Mouse (Mus musculus) kidney, postnatal 14 days (tissue): ENCODE measurements at regions not wholly inside any gene's neighbourhood (a gene's known extent, or its start where the extent isn't known, plus 50 kb on each side); places are given as distances from the start of the nearest gene placed in this dataset.
"Not testable (repeated sequence)": the region's sequence is repeated elsewhere in the genome, so short reads cannot be mapped to it uniquely, and the experiment has no call there.

Source experiments
- DNase-seq: peaks from one replicate; pipeline ENCODE4 v3.0.0; 2022; ENCODE audit warnings: mixed read lengths

DNA sequence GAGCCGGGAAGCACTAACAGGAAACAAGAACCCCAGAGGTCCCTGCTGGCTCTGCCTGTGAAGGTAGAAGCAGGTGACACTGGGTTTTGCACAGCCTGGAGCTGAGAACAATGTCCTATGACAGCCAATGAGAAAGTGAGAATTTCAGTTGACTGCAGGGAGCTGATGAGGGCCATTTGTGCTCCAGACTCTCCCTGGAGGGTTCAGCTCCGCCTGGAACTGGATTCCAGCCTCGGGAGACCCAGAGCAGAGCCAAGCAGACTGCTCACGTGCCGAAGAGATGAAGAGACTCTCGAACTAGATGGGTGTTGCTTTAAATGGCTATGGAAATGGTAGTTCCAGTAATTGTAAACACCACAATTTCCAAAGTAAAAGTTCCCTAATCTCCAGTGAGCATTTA lies 93.5 kb downstream of the Cand1 start:
- no peak for DNase-seq

DNA sequence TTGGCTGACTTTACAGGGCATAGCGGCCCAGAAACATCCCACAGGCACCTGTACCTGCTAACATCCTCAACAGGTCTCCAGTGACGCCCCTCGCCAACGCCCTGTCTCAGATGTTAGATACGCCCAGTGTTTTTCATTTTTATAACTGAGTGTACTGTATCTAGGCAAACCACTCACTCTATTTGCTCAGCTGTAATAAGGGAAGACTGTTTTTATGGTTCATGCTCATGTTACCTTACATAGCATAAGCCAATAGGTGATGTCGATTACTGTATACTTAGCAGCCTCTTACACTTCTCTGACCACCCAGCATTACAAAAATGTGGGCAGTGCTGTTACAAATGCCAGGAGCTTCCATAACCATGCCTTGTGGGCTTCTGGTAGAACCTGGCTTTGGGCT lies 97.0 kb downstream of the Cand1 start:
- no peak for DNase-seq

DNA sequence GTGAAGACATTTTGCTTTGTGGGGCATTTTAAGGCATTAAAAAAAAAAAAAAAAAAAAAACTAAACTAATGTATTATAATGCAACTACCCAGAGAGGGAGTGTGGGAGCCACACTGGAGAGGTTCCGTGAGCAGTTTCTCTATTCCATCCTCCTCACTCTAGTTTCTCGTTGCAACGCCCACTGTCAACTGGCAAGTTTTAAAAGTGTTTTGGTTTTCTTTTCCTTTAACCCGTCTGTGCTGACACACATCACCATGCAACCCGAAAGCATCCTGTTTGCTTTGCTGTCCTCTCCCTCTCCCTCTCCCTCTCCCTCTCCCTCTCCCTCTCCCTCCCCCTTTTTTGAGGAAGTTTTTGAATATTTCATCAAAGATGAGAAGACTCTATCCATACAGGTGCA lies 97.5 kb downstream of the Cand1 start:
- DNase-seq, result no peak

DNA sequence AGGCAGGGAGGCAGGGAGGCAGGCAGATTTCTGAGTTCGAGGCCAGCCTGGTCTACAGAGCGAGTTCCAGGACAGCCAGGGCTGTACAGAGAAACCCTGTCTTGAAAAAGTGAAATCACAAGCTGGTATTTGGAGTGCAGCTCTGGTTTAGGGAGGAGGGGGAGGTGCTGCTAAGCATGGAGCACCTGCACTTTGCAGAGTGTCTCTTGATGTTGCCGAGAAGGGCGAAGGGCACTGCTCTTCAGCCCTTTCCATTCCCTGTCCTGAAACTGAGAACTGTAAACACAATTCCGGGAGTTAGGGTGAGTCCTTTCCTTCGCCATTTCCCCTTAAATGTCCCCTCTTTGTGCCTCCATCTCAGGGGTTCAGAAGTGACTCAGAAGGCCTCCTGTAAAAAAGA lies 101.6 kb downstream of the Cand1 start:
- DNase-seq, result no peak

DNA sequence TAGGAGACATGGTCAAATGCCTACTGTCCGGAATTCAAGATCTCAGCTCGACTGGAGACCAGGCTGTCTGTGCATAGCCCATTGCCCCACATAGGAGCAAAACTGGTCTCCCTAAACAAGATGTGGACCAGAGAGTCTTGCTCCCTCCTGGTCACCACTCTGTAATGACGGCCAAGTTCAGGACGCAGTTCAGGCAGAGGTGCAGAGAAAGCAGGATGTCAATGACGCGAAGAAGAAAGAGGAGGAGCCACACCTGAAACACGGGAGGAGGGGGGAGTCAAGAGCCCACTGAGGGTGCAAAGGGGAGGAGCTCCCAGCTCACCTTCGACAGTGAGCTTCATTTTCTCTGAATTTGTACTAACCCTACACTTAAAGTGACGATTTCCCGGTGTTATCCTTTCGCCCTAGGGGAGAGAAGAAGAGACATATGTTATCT lies 104.3 kb downstream of the Cand1 start:
- DNase-seq, result no peak

DNA sequence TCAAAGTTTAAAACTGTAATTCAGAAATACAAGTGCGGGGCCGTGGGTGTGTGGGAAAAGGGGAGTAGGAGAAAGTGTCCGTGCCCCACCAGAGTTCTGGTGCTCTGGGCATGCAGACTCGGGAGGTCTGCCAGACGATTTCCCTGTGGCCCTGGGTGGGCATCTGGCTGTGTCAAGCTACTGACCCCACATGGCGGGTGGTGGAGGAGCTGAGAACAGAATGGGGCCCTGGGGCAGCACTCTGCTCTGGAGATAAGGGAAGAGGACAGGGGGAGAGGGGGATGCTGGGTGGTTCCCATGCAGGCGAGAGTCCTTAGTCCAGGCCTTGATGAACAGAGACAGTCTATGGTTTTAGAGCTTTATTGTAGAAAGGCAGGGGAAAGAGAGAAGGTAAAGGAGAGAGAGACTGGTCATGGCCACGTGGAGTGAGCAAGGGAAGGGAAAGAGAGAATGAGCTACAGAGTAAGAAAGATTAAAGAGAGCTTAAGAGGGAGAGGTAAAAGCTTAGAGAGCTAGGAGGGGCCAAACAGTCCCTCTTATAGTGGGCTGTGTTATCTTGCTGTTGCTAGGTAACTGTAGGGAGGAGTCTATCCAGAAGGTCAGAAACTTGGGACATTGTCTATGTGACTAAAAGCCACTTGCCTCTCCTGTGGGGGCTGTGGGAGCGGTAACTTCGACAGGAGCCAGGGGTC lies 104.9 kb downstream of the Cand1 start:
- no peak for DNase-seq

DNA sequence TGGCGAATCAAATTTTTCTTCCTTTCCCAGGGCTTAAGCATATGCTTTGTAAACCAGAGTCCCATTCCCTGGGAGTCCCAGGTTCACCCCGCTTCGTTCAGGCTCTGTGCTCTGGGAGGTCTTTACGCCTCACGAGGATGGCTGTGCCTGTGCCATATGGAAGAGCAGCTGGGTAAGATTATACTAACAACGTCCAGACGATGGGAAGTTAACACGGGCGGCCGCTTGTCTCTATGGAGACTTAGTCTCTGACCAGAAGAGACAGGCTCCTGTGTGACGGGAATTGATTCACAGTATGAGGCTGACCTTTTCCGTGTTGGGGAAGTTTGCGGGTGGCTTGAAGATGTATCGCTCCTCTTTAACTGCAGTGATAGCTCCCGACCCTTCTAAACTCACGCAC lies 107.9 kb downstream of the Cand1 start:
- DNase-seq, result no peak

DNA sequence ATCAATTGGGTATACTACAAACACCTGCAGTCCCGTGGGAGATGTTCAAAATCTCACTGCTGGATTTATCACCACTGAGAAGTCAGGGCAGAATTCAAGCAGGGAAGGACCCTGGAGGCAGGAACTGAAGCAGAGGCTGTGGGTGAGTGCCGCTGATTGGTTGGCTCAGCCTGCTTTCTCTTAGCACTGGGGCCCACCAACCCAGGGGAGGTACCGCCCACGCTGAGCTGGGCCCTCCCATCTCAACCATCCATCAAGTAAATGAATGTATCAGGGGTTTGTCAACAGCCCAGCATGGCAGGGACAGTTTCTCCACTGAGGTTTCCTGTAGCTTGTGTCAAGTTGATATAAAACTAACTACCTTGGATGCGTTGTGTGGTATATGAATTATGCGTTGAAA lies 109.2 kb downstream of the Cand1 start:
- DNase-seq, result no peak

DNA sequence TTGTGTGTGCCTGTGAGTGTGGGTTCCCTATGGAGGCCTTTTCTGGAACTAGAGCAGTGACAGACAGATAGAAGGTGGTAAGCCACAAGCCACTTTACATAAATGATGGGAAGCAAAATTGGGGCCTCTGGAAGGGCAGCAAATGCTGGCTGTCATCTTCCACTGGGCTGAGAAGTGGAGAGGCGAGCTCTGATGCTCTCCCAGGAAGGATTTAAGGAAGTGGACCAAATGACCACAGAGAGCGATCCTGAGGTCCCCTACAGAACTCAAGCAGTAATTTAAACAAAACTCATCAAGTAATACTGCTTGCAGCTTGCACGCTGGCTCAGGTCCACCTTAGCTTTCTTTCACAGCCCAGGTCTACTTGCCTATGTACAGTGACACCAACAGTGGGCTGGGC lies 111.8 kb downstream of the Cand1 start:
- DNase-seq, result no peak

DNA sequence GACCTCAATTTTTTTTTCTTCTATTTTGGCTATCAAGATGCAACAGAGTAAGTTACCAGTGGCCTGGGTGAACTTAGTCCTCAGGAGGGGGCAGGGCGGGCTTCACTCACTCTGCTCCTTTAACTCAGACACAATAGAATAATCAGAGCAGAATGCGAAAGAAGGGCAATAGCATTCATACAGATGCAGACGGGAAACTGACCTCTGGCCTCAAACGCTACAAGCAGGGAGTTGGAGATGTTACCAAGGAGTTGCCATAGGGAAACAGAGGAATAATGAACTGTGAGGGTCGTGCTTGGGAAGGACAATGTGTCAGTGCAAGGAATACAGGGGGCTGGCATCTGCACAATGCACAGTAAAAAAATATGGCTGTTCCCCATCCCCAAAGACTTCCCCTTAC lies 116.3 kb downstream of the Cand1 start:
- no peak for DNase-seq

DNA sequence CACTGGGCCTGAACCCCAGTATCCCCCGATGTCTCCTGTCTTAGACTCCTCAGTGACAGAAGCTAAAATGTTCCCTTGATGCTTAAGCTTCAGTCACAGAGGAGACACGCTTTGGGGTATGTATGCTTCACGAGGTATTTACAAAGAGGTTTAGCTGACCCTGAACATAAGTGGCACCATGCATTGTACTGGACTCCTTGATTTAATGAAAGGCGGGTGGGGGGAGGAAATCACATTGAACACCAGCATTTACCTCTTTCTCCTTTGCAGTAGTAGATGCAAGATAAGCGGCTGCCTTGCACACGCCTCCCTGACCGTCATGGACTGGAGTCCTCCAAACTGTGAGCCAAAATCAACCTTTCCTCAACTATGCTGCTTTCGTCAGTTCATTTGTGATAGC lies 117.5 kb downstream of the Cand1 start:
- DNase-seq, result no peak

DNA sequence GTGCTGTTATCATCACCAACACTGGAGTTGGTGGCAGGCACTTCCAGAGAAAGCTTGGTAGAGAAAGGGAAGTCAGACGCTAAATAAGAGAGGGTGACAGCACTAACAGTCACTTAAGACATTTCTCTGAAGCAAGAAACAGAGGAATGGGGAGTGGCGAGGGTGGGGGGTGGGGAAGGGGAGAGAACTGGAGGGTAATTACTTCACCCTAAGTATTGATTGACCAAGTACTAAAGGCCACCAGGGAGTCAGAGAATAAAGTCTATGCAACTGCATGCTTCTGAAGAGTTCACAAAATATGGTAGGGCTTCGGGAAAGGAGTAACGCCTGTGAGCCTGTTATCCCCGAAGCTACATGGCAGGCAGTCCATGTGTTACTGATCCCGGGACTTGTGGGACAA lies 118.3 kb downstream of the Cand1 start:
- DNase-seq, result no peak

DNA sequence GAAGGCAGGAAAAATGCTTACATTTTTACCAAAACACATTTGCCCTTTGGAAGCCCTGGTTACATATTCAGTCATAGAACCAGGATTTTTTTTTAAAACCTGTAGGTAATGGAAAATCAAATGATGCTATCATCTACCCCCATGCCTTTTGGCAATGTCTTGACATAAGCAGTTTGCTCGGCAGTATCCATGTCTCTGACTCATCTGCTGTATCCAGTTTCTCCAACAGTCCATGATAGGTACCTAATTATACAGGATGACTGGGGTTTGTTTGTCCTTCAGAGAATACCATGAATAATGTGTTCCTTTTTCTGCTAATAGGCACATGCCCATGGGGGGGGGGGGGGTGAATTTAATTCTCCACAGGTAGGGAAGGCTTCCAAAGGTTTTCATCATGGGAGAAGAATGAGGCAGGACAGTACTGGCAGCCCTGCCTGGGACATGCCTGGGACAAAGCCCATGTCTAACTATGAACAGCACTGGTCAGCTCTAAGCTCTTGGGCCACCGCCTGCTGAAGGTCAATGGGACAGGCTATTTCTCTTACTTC lies 122.9 kb downstream of the Cand1 start:
- DNase-seq, result no peak

DNA sequence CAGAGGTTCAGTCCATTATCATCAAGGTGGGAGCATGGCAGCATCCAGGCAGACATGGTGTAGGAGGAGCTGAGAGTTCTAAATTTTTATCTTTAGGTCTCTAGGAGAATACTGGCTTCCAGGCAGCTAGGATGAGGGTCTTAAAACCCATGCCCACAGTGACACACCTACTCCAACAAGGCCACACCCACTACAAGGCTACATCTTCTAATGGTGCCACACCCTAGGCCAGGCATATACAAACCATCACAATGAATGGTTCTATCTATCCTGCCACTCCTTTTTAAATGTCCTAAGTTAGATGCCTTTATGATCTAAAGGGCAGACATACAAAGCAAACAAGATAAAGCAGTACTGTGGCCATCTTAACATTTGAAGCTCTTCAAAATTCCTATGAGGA lies 124.7 kb downstream of the Cand1 start:
- not testable (repeated sequence) for DNase-seq

DNA sequence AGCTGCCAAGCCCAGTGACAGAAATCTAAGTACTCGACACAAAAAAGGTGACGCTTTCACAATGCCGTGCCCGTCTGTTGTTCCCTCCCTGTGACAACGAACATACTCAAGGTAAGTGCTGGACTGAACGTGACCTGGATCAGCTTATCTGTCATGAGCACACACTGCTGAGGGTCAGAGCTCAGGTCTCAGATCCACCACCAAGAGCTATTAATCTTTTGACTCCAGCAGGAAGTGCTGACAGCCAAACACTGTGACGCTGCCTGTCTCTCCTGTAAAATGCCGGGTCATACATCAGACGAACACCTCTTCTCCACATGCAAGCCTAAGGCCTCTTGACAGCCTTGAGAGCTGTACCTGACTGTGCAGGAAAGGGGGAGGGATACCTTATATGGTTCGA lies 125.2 kb downstream of the Cand1 start:
- peak; percentile 31 for DNase-seq

DNA sequence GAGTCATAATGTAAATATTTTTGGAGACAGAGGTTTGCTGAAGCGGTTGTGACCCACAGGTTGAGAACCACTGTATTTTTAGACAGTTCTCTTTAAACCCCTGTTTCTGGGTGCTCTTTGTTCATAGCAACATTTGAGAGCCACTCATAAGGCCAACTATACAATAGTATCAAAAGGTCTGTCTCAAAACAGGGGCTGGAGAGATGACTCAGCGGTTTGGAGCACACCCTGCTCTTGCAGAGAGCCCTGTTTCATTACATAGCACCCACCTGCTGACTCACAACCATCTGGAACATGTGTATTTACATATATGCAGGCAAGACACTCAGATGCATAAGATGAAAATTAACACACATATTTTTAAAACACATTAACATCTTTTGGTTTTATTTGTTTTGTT lies 128.0 kb downstream of the Cand1 start:
- no peak for DNase-seq

DNA sequence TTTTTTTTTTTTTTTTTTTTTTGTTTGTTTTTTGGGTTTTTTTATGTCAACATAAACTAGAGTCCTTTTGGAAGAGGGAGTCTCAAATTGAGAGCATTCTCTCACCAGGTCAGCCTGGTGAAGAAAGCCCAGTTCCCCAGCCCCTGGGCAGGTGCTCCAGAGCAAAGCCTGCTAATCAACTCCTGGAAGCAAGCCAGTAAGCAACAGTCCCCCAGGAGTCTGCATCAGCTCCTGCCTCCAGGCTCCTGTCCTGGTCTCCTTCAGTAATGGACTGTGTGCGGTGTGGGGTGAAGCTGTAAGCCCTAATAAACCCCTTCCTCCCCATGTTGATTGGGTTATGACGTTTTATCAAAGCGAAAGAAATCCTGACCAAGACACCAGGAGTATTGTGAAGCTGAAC lies 128.4 kb downstream of the Cand1 start:
- DNase-seq, result peak; percentile 12

DNA sequence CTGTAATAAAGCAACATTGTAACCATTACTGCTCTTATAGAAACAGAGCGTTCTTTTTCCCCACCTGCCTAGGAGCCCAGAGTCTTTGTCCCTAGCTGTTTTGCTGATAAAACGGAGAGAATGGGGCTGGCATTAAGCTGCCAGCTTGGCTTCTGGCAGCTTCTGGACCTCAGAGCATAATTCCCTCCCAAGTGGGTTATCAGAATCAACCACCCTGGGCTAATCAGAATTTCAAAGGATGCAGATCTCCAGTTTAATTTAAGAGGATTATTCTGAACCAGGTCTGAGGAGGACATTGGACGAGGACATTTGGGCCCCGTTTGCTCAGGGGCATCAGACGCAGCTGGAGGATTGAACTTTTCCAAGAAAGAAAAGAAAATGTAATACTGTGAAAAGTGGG lies 129.2 kb downstream of the Cand1 start:
- DNase-seq, result no peak

DNA sequence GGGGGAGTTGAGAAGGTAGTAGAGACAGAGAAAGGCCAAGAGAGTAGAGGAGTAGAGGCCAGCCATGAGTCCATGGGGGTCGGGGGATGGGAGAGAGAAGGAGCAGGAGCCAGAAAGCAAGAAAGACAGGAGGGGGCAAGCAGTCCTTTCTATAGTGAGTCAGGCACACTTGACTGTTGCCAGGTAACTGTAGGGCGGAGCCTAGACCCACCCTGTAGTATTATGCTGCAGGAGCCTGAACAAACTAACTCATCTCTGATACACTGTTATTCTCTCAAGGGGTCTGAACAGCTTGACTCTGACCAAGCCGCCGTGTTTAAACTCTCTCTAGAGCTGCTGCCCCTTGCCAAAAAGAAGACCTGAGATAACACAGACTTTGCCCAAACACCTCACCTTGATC lies 130.6 kb downstream of the Cand1 start:
- DNase-seq, result no peak

DNA sequence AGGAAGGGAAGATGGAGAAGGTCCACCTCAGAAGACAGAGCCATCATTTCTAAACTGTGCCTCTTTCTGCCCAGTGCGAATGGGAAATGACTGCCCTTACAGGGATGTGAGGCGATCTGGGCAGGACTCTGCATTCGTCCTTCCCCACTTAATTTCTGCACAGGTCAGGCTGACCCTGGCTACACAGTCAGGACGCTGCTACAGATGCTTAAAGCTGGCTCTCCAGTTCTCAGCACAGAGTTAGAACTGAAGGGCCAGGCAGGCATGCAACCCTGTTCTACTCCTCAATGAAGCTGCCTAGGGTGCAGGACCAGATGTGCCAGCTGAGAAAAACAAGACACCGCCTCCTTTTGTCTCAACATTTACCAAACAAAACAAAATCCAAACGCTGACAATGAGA lies 132.1 kb downstream of the Cand1 start:
- no peak for DNase-seq

DNA sequence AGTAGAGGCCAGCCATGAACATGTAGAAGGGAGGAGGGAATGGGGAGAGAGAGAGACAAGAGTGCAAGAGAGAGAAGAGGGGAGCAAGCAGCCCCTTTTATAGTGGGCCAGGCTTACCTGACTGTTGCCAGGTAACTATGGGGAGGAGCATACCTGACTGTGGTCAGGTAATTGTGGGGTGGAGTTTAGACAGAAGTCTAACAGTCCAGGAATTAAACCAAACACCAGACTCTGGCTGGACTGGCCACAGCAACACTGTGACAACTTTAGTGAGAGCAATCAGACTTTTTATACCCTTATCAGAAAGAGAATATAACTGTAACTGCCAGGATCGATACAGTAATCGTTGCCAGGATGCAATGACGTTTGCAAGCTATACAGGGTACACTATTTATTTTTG lies 133.8 kb downstream of the Cand1 start:
- DNase-seq, result no peak

DNA sequence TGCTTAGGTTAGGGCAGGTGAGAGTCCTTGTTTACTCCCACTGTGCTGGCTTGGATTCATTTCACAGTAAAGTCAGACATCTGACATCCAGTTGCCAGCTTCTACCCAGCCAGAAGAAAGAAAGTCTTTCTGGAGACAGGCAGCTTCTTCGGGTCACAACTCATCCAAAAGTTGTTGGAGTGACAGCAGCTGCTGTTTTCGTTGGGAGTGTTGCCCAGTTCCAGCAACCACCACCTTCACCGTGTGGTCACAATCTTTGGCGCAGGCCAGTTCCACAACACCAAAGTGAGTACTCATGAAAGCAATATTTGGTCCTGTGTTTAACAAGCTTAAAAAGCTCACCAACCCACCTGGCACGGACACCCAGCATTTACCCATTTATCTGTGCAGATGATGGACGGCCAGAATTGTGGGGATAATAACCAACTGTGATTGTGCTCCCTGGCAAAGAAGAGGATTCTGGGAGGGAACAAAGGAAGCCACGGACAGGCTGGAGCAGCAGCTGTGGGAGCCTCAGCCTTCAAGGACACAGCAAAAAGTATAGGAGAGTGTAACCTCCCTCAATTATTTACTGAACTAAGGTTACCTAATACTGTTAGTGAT lies 134.5 kb downstream of the Cand1 start:
- DNase-seq, result no peak

DNA sequence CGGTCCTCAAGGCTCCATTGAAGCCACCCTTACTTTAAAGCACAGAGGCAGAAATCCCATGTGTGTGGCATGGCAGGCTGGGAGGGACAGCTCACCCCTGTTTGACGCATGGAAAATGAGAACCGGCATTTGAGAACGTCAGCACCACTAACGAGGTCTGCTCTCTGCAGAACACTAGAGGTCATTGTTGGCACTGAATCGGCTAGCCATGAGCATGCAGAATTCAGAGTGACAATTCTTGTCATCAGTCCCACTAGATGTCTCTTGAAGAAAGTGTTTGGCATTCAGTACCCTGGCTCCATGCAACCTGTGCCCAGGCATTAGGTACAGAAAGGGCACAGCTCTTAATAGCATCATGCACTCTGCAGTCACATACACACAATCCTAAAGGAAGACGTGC lies 139.3 kb downstream of the Cand1 start:
- DNase-seq, result peak; percentile 12

DNA sequence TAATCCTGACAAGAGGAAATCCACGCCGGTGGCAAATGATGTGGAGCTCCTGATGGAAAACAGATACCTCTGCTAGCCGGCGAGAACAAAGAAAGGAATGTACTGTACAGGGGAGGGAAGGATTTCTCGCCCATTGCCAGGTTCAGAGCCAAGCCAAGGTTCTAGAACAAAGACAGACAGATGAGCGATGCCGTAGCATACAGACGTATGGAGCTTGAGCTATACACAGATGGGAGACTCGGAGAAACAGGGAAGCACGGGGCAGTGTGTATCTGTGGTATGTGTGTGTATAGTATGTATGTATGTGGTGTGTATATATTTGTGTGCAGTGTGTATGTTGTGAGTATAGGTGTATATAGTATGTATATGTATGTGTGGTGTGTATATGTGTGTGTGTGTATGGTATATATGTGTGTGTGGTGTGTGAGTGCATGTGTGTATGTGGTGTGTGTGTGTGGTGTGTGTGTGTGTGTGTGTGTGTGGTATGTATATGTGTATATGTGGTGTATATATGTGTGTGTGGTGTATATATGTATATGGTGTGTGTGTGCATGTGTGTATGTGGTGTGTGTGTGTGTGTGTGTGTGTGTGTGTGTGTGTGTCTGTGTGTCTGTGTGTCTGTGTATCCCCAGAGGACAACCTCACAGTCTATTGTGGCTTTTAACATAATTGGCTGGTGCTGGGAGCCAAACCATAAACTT lies 140.6 kb downstream of the Cand1 start:
- DNase-seq, result no peak
